Mouse (Mus musculus) CH12.LX (cell line): Measurements from ENCODE around the gene Hsd3b7.

Experiments
- CTCF ChIP-seq, 2 experiments: IDR thresholded peaks in 1 of 2; conservative IDR thresholded peaks in 1 of 2; 2 replicates each; pipeline ENCODE4 v1.5.1; 2011 to 2012; ENCODE audit warnings: low read depth in 2 of 2, low read length in 2 of 2, improper control_type of control experiment in 1 of 2, inconsistent platforms in 1 of 2, mild to moderate bottlenecking in 1 of 2, moderate library complexity in 1 of 2
- JUN ChIP-seq: IDR thresholded peaks from 2 replicates; pipeline ENCODE4 v1.6.1; 2011; ENCODE audit warnings: low read depth, mild to moderate bottlenecking, low read length, improper control_type of control experiment, moderate library complexity; ENCODE audit not compliant: insufficient read depth
- MAZ ChIP-seq: IDR thresholded peaks from 2 replicates; pipeline ENCODE4 v1.6.1; 2012; ENCODE audit warnings: low read depth, mild to moderate bottlenecking, inconsistent platforms, low read length, improper control_type of control experiment, moderate library complexity
- MXI1 ChIP-seq: IDR thresholded peaks from 2 replicates; pipeline ENCODE4 v1.6.1; 2011; ENCODE audit warnings: mild to moderate bottlenecking, low read depth, low read length, improper control_type of control experiment
- TCF12 ChIP-seq: IDR thresholded peaks from 2 replicates; pipeline ENCODE4 v1.6.1; 2014; ENCODE audit warnings: low read depth, mild to moderate bottlenecking, inconsistent platforms, low read length, improper control_type of control experiment
- ZNF384 ChIP-seq: IDR thresholded peaks from 2 replicates; pipeline ENCODE4 v1.6.1; 2012; ENCODE audit warnings: low read depth, low read length, improper control_type of control experiment, inconsistent platforms

GRCm38 (mm10) chr7:127763642-127764041, 36.8 kb upstream of the Hsd3b7 start:
- TF ChIP-seq CTCF (conservative IDR thresholded peaks at IDR 0.05 in 1 of 2, IDR thresholded peaks at IDR 0.05 in 1 of 2; ENCODE audit: low read depth in 2 of 2, low read length in 2 of 2) (no peak), TCF12 (no peak), JUN (no peak), MAZ (no peak), MXI1 (no peak), ZNF384 (no peak)
